Mouse (Mus musculus) bone marrow macrophage, adult 2 months (primary cell): Measurements from ENCODE around the gene Mrps17. TPM values are rescaled to one million over a fixed set of nuclear protein-coding genes. Genes with fewer than 3 reads are reported as not detected.

Source experiments
- H3K27ac ChIP-seq: 2 replicates; pipeline ENCODE4 v1.5.1; 2012; ENCODE audit warnings: low read depth, low read length; ENCODE audit not compliant: insufficient read depth
- H3K4me1 ChIP-seq: 2 replicates; pipeline ENCODE4 v1.6.1; 2012; ENCODE audit warnings: low read length; ENCODE audit not compliant: control insufficient read depth, insufficient read depth
- H3K4me3 ChIP-seq: 2 replicates; pipeline ENCODE4 v1.5.1; 2012; ENCODE audit warnings: mild to moderate bottlenecking, low read length, moderate library complexity; ENCODE audit not compliant: insufficient read depth
- CTCF ChIP-seq: IDR thresholded peaks from 2 replicates; pipeline ENCODE4 v1.5.1; 2012; ENCODE audit warnings: low read depth, mild to moderate bottlenecking, low read length, moderate library complexity
- POLR2A ChIP-seq: IDR thresholded peaks from 2 replicates; pipeline ENCODE4 v1.6.1; 2012; ENCODE audit warnings: mild to moderate bottlenecking, low read depth, low read length, borderline replicate concordance
- polyA plus RNA-seq: library from polyadenylated mRNA; stranded (reverse); fragments of >200 nt; gene quantifications from 2 replicates; pipeline ENCODE4 v1.2.4, GENCODE M21; 2012; ENCODE audit not compliant: missing spikeins, insufficient read depth, insufficient read length

Gene Mrps17
- polyA plus RNA-seq, 1 experiment = 72.2 TPM

- Histone ChIP-seq H3K4me3 (no peak overlapping the region), H3K27ac (no peak overlapping the region), H3K4me1 (peaks cover 9% of the 10 kb centered on the region)
- TF ChIP-seq POLR2A (no peak), CTCF (no peak)
These were observed 15.7 kb downstream of the Mrps17 start for GRCm38 (mm10) chr5:129731021-129731420.

- TF ChIP-seq POLR2A = no peak
- TF ChIP-seq CTCF = no peak
- Histone ChIP-seq H3K27ac (no peak overlapping the region), H3K4me1 (no peaks in the 10 kb centered on the region)
These were observed 25.7 kb downstream of the Mrps17 start for GRCm38 (mm10) chr5:129740976-129741375.

DNA sequence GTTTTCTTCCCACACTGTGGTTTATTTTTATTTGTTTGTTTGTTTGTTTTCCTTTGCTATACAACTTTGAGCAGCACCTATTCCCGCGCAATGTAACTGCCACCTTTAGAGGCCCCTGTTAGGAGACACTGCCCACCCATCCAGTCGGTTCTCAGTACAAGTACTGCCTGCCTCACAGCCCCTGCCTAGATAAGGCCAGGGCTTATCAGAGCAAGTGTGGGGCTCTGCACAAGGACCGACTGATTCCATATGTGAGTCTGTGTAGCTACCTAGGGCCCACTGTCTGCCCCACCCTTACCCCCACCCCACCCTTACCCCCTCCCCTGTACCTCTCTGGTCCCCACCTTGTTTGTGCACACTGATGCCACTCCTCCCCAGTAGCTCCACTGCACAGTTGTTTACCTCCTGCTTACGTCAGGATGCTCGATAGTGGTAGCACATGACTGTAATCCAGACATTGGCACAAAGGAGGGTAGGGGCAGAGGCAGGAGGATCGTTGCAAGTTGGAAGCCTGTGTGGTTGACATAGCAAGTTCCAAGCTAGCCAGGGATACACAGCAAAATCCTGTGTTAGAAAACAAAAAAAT, 27.7 kb downstream of the Mrps17 start:
- Histone ChIP-seq H3K27ac (no peak overlapping the region), H3K4me1 (no peaks in the 10 kb centered on the region), H3K4me3 (no peak overlapping the region)
- TF ChIP-seq POLR2A (no peak), CTCF (no peak)

More at GRCm38 (mm10) chr5:129740976-129741375, 25.7 kb downstream of the Mrps17 start:
- no peak overlapping the region for H3K4me3 ChIP-seq

- H3K27ac ChIP-seq = no peak overlapping the region
These were observed 28.8 kb downstream of the Mrps17 start for GRCm38 (mm10) chr5:129744050-129744449.

GRCm38 (mm10) chr5:129756886-129757285, 41.6 kb downstream of the Mrps17 start:
- TF ChIP-seq CTCF (no peak), POLR2A (no peak)
- Histone ChIP-seq H3K4me1 (no peaks in the 10 kb centered on the region), H3K27ac (no peak overlapping the region), H3K4me3 (no peak overlapping the region)

More at GRCm38 (mm10) chr5:129744050-129744449, 28.8 kb downstream of the Mrps17 start:
- TF ChIP-seq POLR2A (no peak), CTCF (no peak)
- no peak overlapping the region for H3K4me3 ChIP-seq
- H3K4me1 ChIP-seq = no peaks in the 10 kb centered on the region

GRCm38 (mm10) chr5:129759929-129760480, 44.7 kb downstream of the Mrps17 start:
- TF ChIP-seq POLR2A = no peak
- TF ChIP-seq CTCF = no peak
- Histone ChIP-seq H3K27ac (no peak overlapping the region), H3K4me1 (no peaks in the 10 kb centered on the region), H3K4me3 (no peak overlapping the region)

- Histone ChIP-seq H3K4me1 (no peaks in the 10 kb centered on the region), H3K27ac (no peak overlapping the region), H3K4me3 (no peak overlapping the region)
- no peak for TF ChIP-seq POLR2A
- TF ChIP-seq CTCF = no peak
These were observed 46.7 kb downstream of the Mrps17 start for GRCm38 (mm10) chr5:129761865-129762540.

GRCm38 (mm10) chr5:129770443-129771355, 55.4 kb downstream of the Mrps17 start:
- no peak overlapping the region for H3K4me3 ChIP-seq
- TF ChIP-seq POLR2A (no peak), CTCF (no peak)
- no peak overlapping the region for H3K27ac ChIP-seq
- no peaks in the 10 kb centered on the region for H3K4me1 ChIP-seq

Other genes starting within 250 kb of the Mrps17 start
- 56.1 and 61.8 TPM in 2 replicates for gene Sfswap, start 214.3 kb upstream of the Mrps17 start, polyA plus RNA-seq
- 0.08 and 0.20 TPM in 2 replicates for gene Mmp17, start 131.3 kb upstream of the Mrps17 start, polyA plus RNA-seq
- gene Zfp11, start 45.4 kb upstream of the Mrps17 start, polyA plus RNA-seq = 2.4 TPM in 2 replicates
- not detected in 2 replicates for gene Sept14, start 7.0 kb upstream of the Mrps17 start, polyA plus RNA-seq
- gene Nipsnap2, start 9.6 kb downstream of the Mrps17 start, polyA plus RNA-seq = 42.7 and 46.1 TPM in 2 replicates
- gene Psph, start 72.0 kb downstream of the Mrps17 start, polyA plus RNA-seq = 7.5 and 7.9 TPM in 2 replicates
- 15.4 and 20.5 TPM in 2 replicates for gene Sumf2, start 131.5 kb downstream of the Mrps17 start, polyA plus RNA-seq
- 253 and 308 TPM in 2 replicates for gene Chchd2, start 172.0 kb downstream of the Mrps17 start, polyA plus RNA-seq
- 0.95 TPM in 1 of 2 replicates, not detected in the other for gene Zbed5, start 180.2 kb downstream of the Mrps17 start, polyA plus RNA-seq
- 0.29 and 0.51 TPM in 2 replicates for gene Phkg1, start 183.1 kb downstream of the Mrps17 start, polyA plus RNA-seq
- gene Nupr1l, start 193.0 kb downstream of the Mrps17 start, polyA plus RNA-seq = 2.9 and 4.5 TPM in 2 replicates
- 16.5 and 17.7 TPM in 2 replicates for gene Vkorc1l1, start 226.5 kb downstream of the Mrps17 start, polyA plus RNA-seq